Mouse (Mus musculus) liver, embryonic 14.5 days (tissue): ENCODE measurements at regions not wholly inside any gene's neighbourhood (a gene's known extent, or its start where the extent isn't known, plus 50 kb on each side); places are given as distances from the start of the nearest gene placed in this dataset.

Experiments
- CTCF ChIP-seq: IDR thresholded peaks from 2 replicates; pipeline ENCODE4 v1.5.1; 2016; ENCODE audit warnings: antibody characterized with exemption, low read depth, control low read depth
- EP300 ChIP-seq: IDR thresholded peaks from 2 replicates; pipeline ENCODE4 v1.6.1; 2016; ENCODE audit warnings: antibody characterized with exemption, low read depth

- TF ChIP-seq CTCF (no peak), EP300 (no peak)
Observed at GRCm38 (mm10) chr4:124206480-124206879, 288.7 kb upstream of the 4930535I16Rik start.
